In genomic region chr6:92787376-92787712, GRCm38 (mm10) we compare ENCODE assay signal across 8 mouse cellular contexts. TPM values are rescaled to one million over a fixed set of nuclear protein-coding genes. Genes with fewer than 3 reads are reported as not detected.
A peak's percentile ranks its signal among the peaks of the same experiment; 100 is the strongest.
DNase-seq lines count a peak whose midpoint lies in the region; ATAC-seq and TF ChIP-seq lines count a peak whose summit lies in the region.

No protein-coding gene starts in this region.

- WGBS in lung, adult 2 months: 3% methylated on average over 12 of the region's 12 CpGs

- ATAC-seq in frontal cortex, adult (ENCODE audit: low TSS enrichment): peak; percentile 79

- peak overlapping the region; percentile 19 for H3K4me3 ChIP-seq in lung, adult 2 months (replicated peaks; ENCODE audit: extremely low read depth, low read depth, low read length)

- TF ChIP-seq CTCF in lung, adult 2 months (IDR thresholded peaks at IDR 0.05; ENCODE audit: insufficient read depth, low read length): peak; percentile 86

- H3K4me1 ChIP-seq in lung, adult 2 months (ENCODE audit: control insufficient read depth, insufficient read depth, low read length): no peaks in the 10 kb centered on the region

- DNase-seq in MN1 (ENCODE audit: low spot score): peak; percentile 83
- DNase-seq in cerebellum, adult 8-10 months: peak; percentile 47
- peak; percentile 95 for DNase-seq in heart, postnatal 4 days
- peak; percentile 75 to 94 for DNase-seq in layer of hippocampus, adult 8-10 months (ENCODE audit: low spot score in 2 of 2)
- DNase-seq in lung, adult 2 months: peak; percentile 87
- peak; percentile 92 for DNase-seq in ovary, postnatal 36 days (ENCODE audit: low spot score)
- peak; percentile 80 for DNase-seq in thymus, postnatal 4 days

- TF ChIP-seq POLR2A in lung, adult 2 months (IDR thresholded peaks at IDR 0.05; ENCODE audit: borderline replicate concordance, extremely low read depth, low read depth, low read length): no peak

RNA-seq across cellular contexts. Expression of gene A730049H05Rik, which starts 28.9 kb away (rescaled TPM):
- under 1 TPM; 0.33 to 0.43 TPM for total RNA-seq in heart, postnatal 4 days (2021)
- under 1 TPM in 2 of 4 experiments, not detected in 2; 0.22 to 0.34 TPM for total RNA-seq in layer of hippocampus, adult 8-10 months (2022)
- polyA plus RNA-seq in lung, adult 2 months (2012; rRNA removed): 0.08 and 0.15 TPM in 2 replicates

Comparison
In these comparisons a context has a peak if more than half of its experiments do, and no peak if none do; other contexts are left out.
1. Peak in every context shown above with its lines: DNase-seq, ATAC-seq and H3K4me3 ChIP-seq.